Mouse (Mus musculus): Measurements from ENCODE around the gene Inka1. TPM values are rescaled to one million over a fixed set of nuclear protein-coding genes. Genes with fewer than 3 reads are reported as not detected.

Inka1 gene
- total and polyA plus RNA-seq, 2 experiments: 1.3 to 1.7 TPM

GRCm38 (mm10) chr9:108002778-108003530 lies 17.3 kb upstream of the Inka1 start:
- H3K4me1 ChIP-seq (ENCODE audit: control insufficient read depth, insufficient read depth, low read length): peaks cover 16% of the 10 kb centered on the region
- WGBS: under 1% methylated on average over 50 of the region's 50 CpGs
- H3K27me3 ChIP-seq (ENCODE audit: control insufficient read depth, insufficient read depth, low read length): no peaks in the 10 kb centered on the region
- TF ChIP-seq POLR2A (IDR thresholded peaks at IDR 0.05; ENCODE audit: extremely low read depth, insufficient read depth, low read length) (no peak), CTCF (IDR thresholded peaks at IDR 0.05; ENCODE audit: low read depth, low read length) (no peak)
- H3K36me3 ChIP-seq (ENCODE audit: control insufficient read depth, insufficient read depth, low read length): no peaks in the 10 kb centered on the region
- peak overlapping the region; percentile 93 for H3K9ac ChIP-seq (ENCODE audit: low read depth, low read length)
- peak overlapping the region; percentile 91 for H3K4me3 ChIP-seq (ENCODE audit: insufficient read depth, low read depth, low read length)
- peak; percentile 37 for DNase-seq (ENCODE audit: extremely low read depth, low read depth, low spot score)
- peak overlapping the region; percentile 81 for H3K27ac ChIP-seq (replicated peaks; ENCODE audit: insufficient read depth, low read depth, low read length)
- peaks cover 19% of the 10 kb centered on the region; the same call in 1 of the 2 replicates for H3K79me2 ChIP-seq (ENCODE audit: control insufficient read depth, insufficient read depth, low read length)

- peak within 1 kb of the TSS; percentile 93 for H3K9ac ChIP-seq (ENCODE audit: low read depth, low read length)
- DNase-seq (ENCODE audit: extremely low read depth, low read depth, low spot score): peak; percentile 99
- peaks cover 15% of the 10 kb centered on the region; the same call in 1 of the 2 replicates for H3K79me2 ChIP-seq (ENCODE audit: control insufficient read depth, insufficient read depth, low read length)
- H3K36me3 ChIP-seq (ENCODE audit: control insufficient read depth, insufficient read depth, low read length): no peaks in the 10 kb centered on the region
- H3K27ac ChIP-seq (replicated peaks; ENCODE audit: insufficient read depth, low read depth, low read length): peak within 1 kb of the TSS; percentile 81
- TF ChIP-seq CTCF (IDR thresholded peaks at IDR 0.05; ENCODE audit: low read depth, low read length) (no peak), POLR2A (IDR thresholded peaks at IDR 0.05; ENCODE audit: extremely low read depth, insufficient read depth, low read length) (peak; percentile 60; the same call in 1 of the 2 replicates)
- peaks cover 16% of the 10 kb centered on the region for H3K4me1 ChIP-seq (ENCODE audit: control insufficient read depth, insufficient read depth, low read length)
- under 1% methylated on average over 51 of the region's 51 CpGs for WGBS
- H3K4me3 ChIP-seq (ENCODE audit: insufficient read depth, low read depth, low read length): peak within 1 kb of the TSS; percentile 91
- no peaks in the 10 kb centered on the region for H3K27me3 ChIP-seq (ENCODE audit: control insufficient read depth, insufficient read depth, low read length)
These were observed 16.5 kb upstream of the Inka1 start, which contains the start of gene Ip6k1 for GRCm38 (mm10) chr9:108001922-108002770. Ip6k1 (plus strand) TSS chr9:108002501.

GRCm38 (mm10) chr9:107996049-107996448 lies 10.4 kb upstream of the Inka1 start, which contains the start of gene Gm20662:
Gm20662 (plus strand) TSS chr9:107996349.
- no peak for DNase-seq (ENCODE audit: extremely low read depth, low read depth, low spot score)
- no peak within 1 kb of the TSS for H3K9ac ChIP-seq (ENCODE audit: low read depth, low read length)
- WGBS: 97% methylated on average over 5 of the region's 5 CpGs
- no peaks in the 10 kb centered on the region for H3K27me3 ChIP-seq (ENCODE audit: control insufficient read depth, insufficient read depth, low read length)
- no peak for TF ChIP-seq POLR2A (IDR thresholded peaks at IDR 0.05; ENCODE audit: extremely low read depth, insufficient read depth, low read length)
- TF ChIP-seq CTCF (IDR thresholded peaks at IDR 0.05; ENCODE audit: low read depth, low read length): no peak
- H3K79me2 ChIP-seq (ENCODE audit: control insufficient read depth, insufficient read depth, low read length): no peaks in the 10 kb centered on the region
- no peak within 1 kb of the TSS for H3K27ac ChIP-seq (replicated peaks; ENCODE audit: insufficient read depth, low read depth, low read length)
- H3K36me3 ChIP-seq (ENCODE audit: control insufficient read depth, insufficient read depth, low read length): no peaks in the 10 kb centered on the region
- H3K4me3 ChIP-seq (ENCODE audit: insufficient read depth, low read depth, low read length): no peak within 1 kb of the TSS
- no peaks in the 10 kb centered on the region for H3K4me1 ChIP-seq (ENCODE audit: control insufficient read depth, insufficient read depth, low read length)

- Histone ChIP-seq H3K36me3 (ENCODE audit: control insufficient read depth, insufficient read depth, low read length) (no peaks in the 10 kb centered on the region), H3K4me1 (ENCODE audit: control insufficient read depth, insufficient read depth, low read length) (no peaks in the 10 kb centered on the region), H3K27me3 (ENCODE audit: control insufficient read depth, insufficient read depth, low read length) (no peaks in the 10 kb centered on the region), H3K79me2 (ENCODE audit: control insufficient read depth, insufficient read depth, low read length) (no peaks in the 10 kb centered on the region), H3K9ac (ENCODE audit: low read depth, low read length) (no peak overlapping the region), H3K27ac (replicated peaks; ENCODE audit: insufficient read depth, low read depth, low read length) (no peak overlapping the region), H3K4me3 (ENCODE audit: insufficient read depth, low read depth, low read length) (no peak overlapping the region)
- 96% methylated on average over 21 of the region's 21 CpGs for WGBS
- no peak for TF ChIP-seq CTCF (IDR thresholded peaks at IDR 0.05; ENCODE audit: low read depth, low read length)
- TF ChIP-seq POLR2A (IDR thresholded peaks at IDR 0.05; ENCODE audit: extremely low read depth, insufficient read depth, low read length): no peak
- no peak for DNase-seq (ENCODE audit: extremely low read depth, low read depth, low spot score)
These were observed 9.8 kb upstream of the Inka1 start for GRCm38 (mm10) chr9:107995513-107995912.

- 66% methylated on average over 2 of the region's 2 CpGs for WGBS
- H3K27ac ChIP-seq (replicated peaks; ENCODE audit: insufficient read depth, low read depth, low read length): no peak overlapping the region
These were observed 8.8 kb upstream of the Inka1 start for GRCm38 (mm10) chr9:107994464-107994863.

More at GRCm38 (mm10) chr9:107994464-107994863, 8.8 kb upstream of the Inka1 start:
- no peaks in the 10 kb centered on the region for H3K36me3 ChIP-seq (ENCODE audit: control insufficient read depth, insufficient read depth, low read length)
- TF ChIP-seq CTCF (IDR thresholded peaks at IDR 0.05; ENCODE audit: low read depth, low read length): no peak
- TF ChIP-seq POLR2A (IDR thresholded peaks at IDR 0.05; ENCODE audit: extremely low read depth, insufficient read depth, low read length): no peak
- no peaks in the 10 kb centered on the region for H3K27me3 ChIP-seq (ENCODE audit: control insufficient read depth, insufficient read depth, low read length)
- H3K4me3 ChIP-seq (ENCODE audit: insufficient read depth, low read depth, low read length): no peak overlapping the region
- H3K9ac ChIP-seq (ENCODE audit: low read depth, low read length): no peak overlapping the region
- no peaks in the 10 kb centered on the region for H3K4me1 ChIP-seq (ENCODE audit: control insufficient read depth, insufficient read depth, low read length)
- no peak for DNase-seq (ENCODE audit: extremely low read depth, low read depth, low spot score)
- H3K79me2 ChIP-seq (ENCODE audit: control insufficient read depth, insufficient read depth, low read length): no peaks in the 10 kb centered on the region

Data from liver, adult 2 months (tissue).